Mouse (Mus musculus) C2C12 (cell line): ENCODE data around the gene Atp2a2.

Experiments used
- CEBPB ChIP-seq: IDR thresholded peaks from one replicate; pipeline ENCODE4 v1.6.1; 2011; ENCODE audit warnings: low read depth, mild to moderate bottlenecking, control low read depth, moderate library complexity
- CTCF ChIP-seq: IDR thresholded peaks from one replicate; pipeline ENCODE4 v1.5.1; 2011; ENCODE audit not compliant: control insufficient read depth, insufficient read depth, insufficient read length
- MAX ChIP-seq: IDR thresholded peaks from one replicate; pipeline ENCODE4 v1.6.1; 2011; ENCODE audit warnings: mild to moderate bottlenecking, control low read depth
- MYOD1 ChIP-seq: IDR thresholded peaks from one replicate; pipeline ENCODE4 v1.6.1; 2011; ENCODE audit warnings: low read depth; ENCODE audit not compliant: control insufficient read depth, insufficient read length
- MYOG ChIP-seq: IDR thresholded peaks from one replicate; pipeline ENCODE4 v1.6.1; 2011; ENCODE audit not compliant: control insufficient read depth, insufficient read length; ENCODE audit errors: extremely low read depth
- USF1 ChIP-seq: IDR thresholded peaks from one replicate; pipeline ENCODE4 v1.6.1; 2011; ENCODE audit warnings: low read depth, mild to moderate bottlenecking, control low read depth, moderate library complexity

- TF ChIP-seq USF1 (no peak), CTCF (no peak), CEBPB (no peak), MYOD1 (no peak), MAX (no peak), MYOG (no peak)
These were observed 48.8 kb downstream of the Atp2a2 start for GRCm38 (mm10) chr5:122453188-122453587.
